Mouse (Mus musculus): ENCODE results near the gene Fgf11.

The Fgf11 gene

DNA sequence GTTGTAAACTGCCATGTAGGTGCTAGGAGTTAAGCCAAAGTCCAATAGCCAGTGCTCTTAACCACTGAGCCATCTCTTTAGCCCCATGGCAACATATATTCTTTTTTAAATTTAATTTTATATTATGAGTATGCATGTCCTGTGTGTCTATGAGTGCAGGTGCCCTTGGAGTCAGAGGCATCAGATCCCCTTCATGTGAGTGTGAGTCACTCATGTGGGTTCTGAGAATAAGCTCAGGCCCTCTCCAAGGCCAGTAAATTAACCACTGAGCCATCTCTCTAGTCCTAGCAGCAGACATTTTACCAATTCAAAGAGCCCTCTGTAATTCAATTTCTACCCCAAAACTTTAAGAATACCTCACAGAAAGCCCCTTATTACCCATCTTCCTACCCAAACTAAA, 49.0 kb downstream of the Fgf11 start:
- no peak for DNase-seq

DNA sequence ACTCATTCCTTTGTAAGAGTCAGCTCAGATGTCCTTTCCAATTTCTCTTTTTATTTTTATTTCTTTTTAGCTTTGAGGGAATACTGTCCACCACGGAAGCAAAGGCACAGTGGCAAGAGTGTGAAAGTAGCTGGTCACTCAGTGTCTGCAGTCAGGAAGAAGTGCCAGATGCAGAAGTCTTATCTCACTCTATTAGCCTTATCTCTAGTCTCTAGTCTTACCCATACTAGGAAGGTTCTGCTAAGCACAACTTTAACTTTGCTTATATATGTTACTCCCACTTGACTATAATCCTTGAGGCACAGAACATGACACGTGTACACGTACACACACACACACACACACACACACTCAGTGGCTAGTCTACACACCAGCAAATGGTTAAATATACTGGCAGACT, 50.0 kb downstream of the Fgf11 start:
- DNase-seq, result no peak
